Mouse (Mus musculus) G1E (cell line): ENCODE results near the gene Wnt10a.
"Not testable (repeated sequence)": the region's sequence is repeated elsewhere in the genome, so short reads cannot be mapped to it uniquely, and the experiment has no call there.

Experiments
- CTCF ChIP-seq: IDR thresholded peaks from 2 replicates; pipeline ENCODE4 v1.5.1; 2012; ENCODE audit warnings: low read depth, low read length, inconsistent platforms, mixed read lengths
- POLR2AphosphoS5 ChIP-seq: IDR thresholded peaks from 2 replicates; pipeline ENCODE4 v1.6.1; 2012; ENCODE audit warnings: low read depth, low read length, inconsistent platforms; ENCODE audit not compliant: insufficient replicate concordance

GRCm38 (mm10) chr1:74815965-74816364 lies 24.6 kb downstream of the Wnt10a start:
- not testable (repeated sequence) for TF ChIP-seq CTCF, POLR2AphosphoS5
